Mouse (Mus musculus): Measurements from ENCODE around the gene Fanca.

DNA sequence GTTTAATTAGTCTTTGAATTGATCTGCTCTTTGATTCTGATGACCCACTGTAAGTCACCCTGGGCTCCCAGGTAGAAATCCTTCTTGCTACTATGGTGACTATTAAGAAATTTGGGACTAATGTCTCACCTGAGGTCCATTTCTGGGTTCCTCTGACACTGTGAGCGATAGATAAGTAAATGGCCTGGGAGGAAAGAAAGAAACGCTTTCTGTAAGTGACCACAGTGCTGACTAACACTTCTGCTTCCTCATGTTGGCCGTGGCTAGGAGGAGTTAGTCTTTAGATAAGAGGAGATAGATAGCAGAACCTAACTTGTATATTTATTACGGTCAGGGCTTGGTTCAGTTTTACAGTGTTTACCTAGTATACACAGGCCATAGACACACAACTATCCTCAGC is 11.0 kb upstream of the Fanca start:
- TF ChIP-seq GATA1 (IDR thresholded peaks at IDR 0.05; ENCODE audit: borderline replicate concordance, low read length) (no peak), FLI1 (IDR thresholded peaks at IDR 0.05; ENCODE audit: low read length) (no peak)

Measured in megakaryocyte, embryonic 14.5 days (primary cell).